Mouse (Mus musculus): ENCODE results near the gene Samd4b. TPM values are rescaled to one million over a fixed set of nuclear protein-coding genes. Genes with fewer than 3 reads are reported as not detected.

Samd4b gene
- total RNA-seq (2014; rRNA removed) (48.2 and 56.0 TPM in 2 replicates), polyA plus RNA-seq (2015; fragmentation: Nextera tagmentation; extraction: Ambion mirVana) (17.6 and 19.2 TPM in 2 replicates)

- under 1% methylated on average over 66 of the region's 66 CpGs for WGBS
- Histone ChIP-seq H3K4me2 (ENCODE audit: low read depth, low read length, poor library complexity, severe bottlenecking) (peak within 1 kb of the TSS; percentile 85), H3K9me3 (ENCODE audit: low read length) (no peaks in the 10 kb centered on the region), H3K4me1 (ENCODE audit: insufficient read depth, low read length) (peaks cover 11% of the 10 kb centered on the region), H3K27ac (ENCODE audit: low read depth, low read length) (peak within 1 kb of the TSS; percentile 75), H3K9ac (replicated peaks; ENCODE audit: low read length, poor library complexity, severe bottlenecking) (peak within 1 kb of the TSS; percentile 70), H3K36me3 (ENCODE audit: insufficient read depth, low read length) (no peaks in the 10 kb centered on the region), H3K27me3 (ENCODE audit: insufficient read depth, low read length) (no peaks in the 10 kb centered on the region), H3K4me3 (ENCODE audit: low read depth, low read length) (peak within 1 kb of the TSS; percentile 66)
- peak; percentile 67 for TF ChIP-seq CTCF (IDR thresholded peaks at IDR 0.05)
- DNase-seq (ENCODE audit: low spot score) (peak; percentile 99), ATAC-seq (ENCODE audit: low FRiP score) (peak; percentile 94)
Observed at GRCm38 (mm10) chr7:28597642-28598446, at the start of gene Samd4b, which contains the start of gene Pak4. Gene Samd4b, minus strand, starts transcription at chr7:28598144. Gene Pak4, minus strand, starts transcription at chr7:28598185.

- no peaks in the 10 kb centered on the region for H3K4me1 ChIP-seq (ENCODE audit: insufficient read depth, low read length)
- ATAC-seq (ENCODE audit: low FRiP score) (no peak), DNase-seq (ENCODE audit: low spot score) (no peak)
- H3K4me2 ChIP-seq (ENCODE audit: low read depth, low read length, poor library complexity, severe bottlenecking) = no peak overlapping the region
- TF ChIP-seq CTCF (IDR thresholded peaks at IDR 0.05) = 0 out of 2 replicates have a peak, but pooled peaks have one; percentile 7
- no peak overlapping the region for H3K9ac ChIP-seq (replicated peaks; ENCODE audit: low read length, poor library complexity, severe bottlenecking)
- no peaks in the 10 kb centered on the region for H3K36me3 ChIP-seq (ENCODE audit: insufficient read depth, low read length)
- WGBS = 54% methylated on average over 7 of the region's 7 CpGs
- no peak overlapping the region for H3K27ac ChIP-seq (ENCODE audit: low read depth, low read length)
- no peaks in the 10 kb centered on the region for H3K9me3 ChIP-seq (ENCODE audit: low read length)
- no peaks in the 10 kb centered on the region for H3K27me3 ChIP-seq (ENCODE audit: insufficient read depth, low read length)
- H3K4me3 ChIP-seq (ENCODE audit: low read depth, low read length) = no peak overlapping the region
Observed at GRCm38 (mm10) chr7:28647016-28647415, 49.1 kb upstream of the Samd4b start.

- no peak overlapping the region for H3K4me2 ChIP-seq (ENCODE audit: low read depth, low read length, poor library complexity, severe bottlenecking)
- no peak overlapping the region for H3K9ac ChIP-seq (replicated peaks; ENCODE audit: low read length, poor library complexity, severe bottlenecking)
- no peaks in the 10 kb centered on the region for H3K4me1 ChIP-seq (ENCODE audit: insufficient read depth, low read length)
- no peak for ATAC-seq (ENCODE audit: low FRiP score)
- no peaks in the 10 kb centered on the region for H3K27me3 ChIP-seq (ENCODE audit: insufficient read depth, low read length)
- H3K27ac ChIP-seq (ENCODE audit: low read depth, low read length) = no peak overlapping the region
- H3K9me3 ChIP-seq (ENCODE audit: low read length) = no peaks in the 10 kb centered on the region
- H3K4me3 ChIP-seq (ENCODE audit: low read depth, low read length) = no peak overlapping the region
- 89% methylated on average over 2 of the region's 2 CpGs for WGBS
- no peaks in the 10 kb centered on the region for H3K36me3 ChIP-seq (ENCODE audit: insufficient read depth, low read length)
- no peak for DNase-seq (ENCODE audit: low spot score)
- no peak for TF ChIP-seq CTCF (IDR thresholded peaks at IDR 0.05)
Observed at GRCm38 (mm10) chr7:28645947-28646475, 48.1 kb upstream of the Samd4b start.

GRCm38 (mm10) chr7:28645366-28645765 lies 47.4 kb upstream of the Samd4b start:
- Histone ChIP-seq H3K9ac (replicated peaks; ENCODE audit: low read length, poor library complexity, severe bottlenecking) (no peak overlapping the region), H3K36me3 (ENCODE audit: insufficient read depth, low read length) (no peaks in the 10 kb centered on the region), H3K27ac (ENCODE audit: low read depth, low read length) (no peak overlapping the region), H3K4me1 (ENCODE audit: insufficient read depth, low read length) (no peaks in the 10 kb centered on the region), H3K4me3 (ENCODE audit: low read depth, low read length) (no peak overlapping the region), H3K9me3 (ENCODE audit: low read length) (no peaks in the 10 kb centered on the region), H3K4me2 (ENCODE audit: low read depth, low read length, poor library complexity, severe bottlenecking) (no peak overlapping the region), H3K27me3 (ENCODE audit: insufficient read depth, low read length) (no peaks in the 10 kb centered on the region)
- WGBS = 42% methylated on average over 6 of the region's 6 CpGs
- ATAC-seq (ENCODE audit: low FRiP score) (no peak), DNase-seq (ENCODE audit: low spot score) (no peak)
- no peak for TF ChIP-seq CTCF (IDR thresholded peaks at IDR 0.05)

- Histone ChIP-seq H3K9ac (replicated peaks; ENCODE audit: low read length, poor library complexity, severe bottlenecking) (no peak overlapping the region), H3K9me3 (ENCODE audit: low read length) (no peaks in the 10 kb centered on the region), H3K4me3 (ENCODE audit: low read depth, low read length) (no peak overlapping the region), H3K27me3 (ENCODE audit: insufficient read depth, low read length) (no peaks in the 10 kb centered on the region), H3K27ac (ENCODE audit: low read depth, low read length) (no peak overlapping the region), H3K4me1 (ENCODE audit: insufficient read depth, low read length) (no peaks in the 10 kb centered on the region), H3K36me3 (ENCODE audit: insufficient read depth, low read length) (no peaks in the 10 kb centered on the region), H3K4me2 (ENCODE audit: low read depth, low read length, poor library complexity, severe bottlenecking) (no peak overlapping the region)
- ATAC-seq (ENCODE audit: low FRiP score) = no peak
- TF ChIP-seq CTCF (IDR thresholded peaks at IDR 0.05) = no peak
- DNase-seq (ENCODE audit: low spot score) = no peak
- WGBS = 87% methylated on average over 8 of the region's 8 CpGs
Observed at GRCm38 (mm10) chr7:28641546-28641945, 43.6 kb upstream of the Samd4b start.

- TF ChIP-seq CTCF (IDR thresholded peaks at IDR 0.05) = no peak
- ATAC-seq (ENCODE audit: low FRiP score) = no peak
- no peak overlapping the region for H3K27ac ChIP-seq (ENCODE audit: low read depth, low read length)
- H3K4me1 ChIP-seq (ENCODE audit: insufficient read depth, low read length) = no peaks in the 10 kb centered on the region
- H3K4me2 ChIP-seq (ENCODE audit: low read depth, low read length, poor library complexity, severe bottlenecking) = no peak overlapping the region
- no peak overlapping the region for H3K9ac ChIP-seq (replicated peaks; ENCODE audit: low read length, poor library complexity, severe bottlenecking)
- 0 out of 2 replicates have a peak, but pooled peaks cover 3% of the 10 kb centered on the region for H3K9me3 ChIP-seq (ENCODE audit: low read length)
- H3K27me3 ChIP-seq (ENCODE audit: insufficient read depth, low read length) = no peaks in the 10 kb centered on the region
- DNase-seq (ENCODE audit: low spot score) = no peak
- H3K36me3 ChIP-seq (ENCODE audit: insufficient read depth, low read length) = no peaks in the 10 kb centered on the region
- H3K4me3 ChIP-seq (ENCODE audit: low read depth, low read length) = no peak overlapping the region
- 30% methylated on average over 8 of the region's 8 CpGs for WGBS
Observed at GRCm38 (mm10) chr7:28637511-28637910, 39.6 kb upstream of the Samd4b start.

Data from midbrain, postnatal 0 days (tissue).